Mouse (Mus musculus) right cerebral cortex, postnatal 4 days (tissue): ENCODE results near the gene Faf1.
A peak's percentile ranks its signal among the peaks of the same experiment; 100 is the strongest.

Experiments
- DNase-seq: peaks from one replicate; pipeline ENCODE4 v3.0.0-alpha.2; 2022

The Faf1 gene

DNA sequence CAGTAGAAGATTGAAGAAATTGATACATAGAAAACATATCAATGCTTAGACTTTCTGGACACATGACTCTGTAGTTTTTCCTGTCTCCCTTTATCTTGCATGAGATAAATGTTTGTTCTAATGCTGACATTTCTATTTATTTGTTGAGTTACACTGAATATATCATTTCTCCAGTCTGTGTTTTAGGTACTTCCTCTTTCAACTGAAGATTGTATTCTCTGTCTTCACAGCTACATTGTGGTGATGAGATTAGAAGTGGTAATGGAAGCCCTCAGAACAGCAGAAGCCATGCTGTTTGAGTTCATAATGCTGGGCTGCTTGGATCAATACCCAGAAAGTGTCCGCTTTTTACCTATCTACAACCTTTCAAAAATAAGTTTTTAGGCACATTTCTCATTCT is 269.2 kb downstream of the Faf1 start:
- DNase-seq, result no peak

GRCm38 (mm10) chr4:109949307-109949706 is 272.9 kb downstream of the Faf1 start:
- no peak for DNase-seq

- no peak for DNase-seq
Measured at GRCm38 (mm10) chr4:109953509-109953908, 277.1 kb downstream of the Faf1 start.

DNA sequence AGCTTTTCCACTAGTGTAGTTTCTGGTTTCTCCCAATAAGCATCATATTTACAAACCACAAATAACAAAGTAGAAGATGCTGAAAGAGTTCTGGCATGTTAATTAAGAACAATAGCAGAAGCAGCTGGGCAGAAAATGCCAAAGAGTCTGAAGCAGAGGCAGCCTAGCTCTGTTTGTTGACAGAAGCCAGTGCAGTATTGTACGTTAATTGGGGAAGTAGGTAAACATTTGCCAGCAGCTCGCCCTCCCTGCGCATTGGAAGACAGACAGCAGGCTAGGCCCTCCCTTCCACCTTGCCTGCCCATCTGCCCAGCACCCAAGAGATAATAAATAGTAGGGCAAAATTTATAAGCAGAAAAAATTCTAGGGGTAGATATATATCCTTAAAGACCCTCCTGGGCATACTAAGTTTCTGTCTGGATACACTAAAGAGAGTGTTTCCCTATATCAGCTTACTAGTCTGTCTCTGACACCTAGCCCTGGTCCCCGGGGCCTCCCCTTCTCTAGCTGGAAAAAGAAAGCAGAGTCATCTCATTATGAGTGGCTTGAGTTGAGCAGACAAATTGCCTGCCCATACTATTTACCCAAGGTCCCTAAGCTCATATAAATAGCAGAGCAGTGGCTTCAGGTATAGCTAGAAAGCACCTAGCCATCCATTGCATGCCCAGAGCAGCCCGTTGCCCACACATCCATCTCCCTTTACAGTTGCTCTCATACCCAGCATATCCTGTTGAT is 284.0 kb downstream of the Faf1 start:
- no peak for DNase-seq

GRCm38 (mm10) chr4:109963570-109964279 is 287.3 kb downstream of the Faf1 start:
- no peak for DNase-seq

DNA sequence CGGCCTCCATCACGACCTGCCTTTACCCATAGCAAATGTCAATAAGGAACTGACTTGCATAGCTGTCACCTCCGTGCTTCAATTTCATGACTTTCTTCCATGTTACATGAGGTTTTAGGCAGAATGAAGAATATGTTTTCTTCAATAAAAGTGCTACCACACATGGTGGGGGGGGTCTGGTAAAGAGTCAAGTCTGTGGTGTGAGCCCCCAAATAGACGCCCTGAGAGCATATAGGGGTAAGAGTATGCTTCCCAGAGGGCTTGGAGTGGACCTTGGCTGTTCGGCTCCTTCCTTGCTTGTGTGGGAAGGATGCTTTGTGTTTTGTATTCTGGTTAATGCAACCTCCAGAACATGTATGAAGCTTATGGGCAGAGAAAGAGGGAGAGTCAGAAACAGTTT is 293.2 kb downstream of the Faf1 start:
- no peak for DNase-seq

DNA sequence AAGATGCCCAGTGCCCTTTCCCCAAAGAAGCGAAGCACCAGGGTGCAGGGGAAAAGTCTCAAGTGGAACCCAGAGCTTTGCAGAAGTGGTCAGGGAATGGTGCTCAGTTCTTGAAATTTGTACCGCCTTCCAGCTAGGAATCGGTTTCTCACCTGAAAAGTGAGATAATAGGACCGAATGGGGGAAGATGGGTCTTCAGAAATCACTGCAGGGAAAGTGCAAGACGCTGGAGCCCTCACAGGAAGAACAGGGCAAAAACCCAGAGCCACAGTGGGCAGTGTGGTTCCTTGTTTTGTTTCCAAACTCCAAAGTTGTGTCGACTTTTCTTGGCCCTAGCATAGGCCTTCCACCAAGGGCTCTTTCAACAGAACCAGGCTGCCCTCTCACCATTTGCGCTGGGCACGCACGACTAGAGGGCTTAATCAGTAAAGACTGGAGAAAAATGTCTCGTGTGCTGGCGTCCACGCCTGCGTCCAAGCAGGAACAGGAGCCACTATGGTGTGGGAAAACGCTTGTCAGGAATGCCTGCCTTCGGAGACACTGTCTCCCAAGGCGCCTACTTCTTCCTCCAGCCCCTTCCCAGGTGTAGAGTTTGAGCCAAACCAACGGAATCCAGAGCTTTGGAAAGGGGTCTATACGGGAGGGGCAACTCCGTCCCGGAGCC is 297.7 kb downstream of the Faf1 start:
- no peak for DNase-seq

DNA sequence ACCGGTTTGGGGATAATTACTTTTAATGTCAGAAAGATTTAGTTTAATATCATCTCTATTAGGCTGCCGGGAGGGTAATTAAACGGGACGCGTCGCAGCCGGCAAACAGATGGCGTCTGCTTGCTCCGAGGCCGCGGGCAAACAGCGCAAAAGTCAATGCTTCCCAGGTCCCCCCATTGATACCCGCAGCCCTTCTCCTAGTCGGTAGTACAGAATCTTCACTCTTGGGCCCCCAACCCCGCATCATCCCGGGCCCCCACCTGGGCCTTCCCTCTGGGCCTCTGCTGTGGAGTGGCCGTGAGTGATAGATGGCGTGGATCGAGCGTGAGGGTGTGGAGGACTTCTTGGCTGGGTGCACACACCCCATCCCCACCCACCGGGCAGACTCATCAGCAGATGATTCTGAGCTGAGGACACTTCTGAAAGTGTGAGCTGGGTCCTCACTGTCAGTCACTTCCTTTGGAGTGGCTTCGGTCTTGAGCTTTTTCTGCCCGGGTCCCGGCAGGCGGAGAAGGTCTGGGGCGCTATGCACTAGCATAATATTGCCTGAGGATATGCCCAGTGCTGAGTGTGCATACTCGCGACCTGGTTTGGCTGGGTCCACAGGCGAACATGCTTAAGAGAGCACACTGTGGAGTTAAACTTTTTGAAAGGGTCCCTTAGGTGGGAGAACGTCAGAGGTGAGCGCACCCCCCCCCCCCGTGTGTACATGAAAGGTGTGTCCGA is 298.4 kb downstream of the Faf1 start:
- no peak for DNase-seq

DNA sequence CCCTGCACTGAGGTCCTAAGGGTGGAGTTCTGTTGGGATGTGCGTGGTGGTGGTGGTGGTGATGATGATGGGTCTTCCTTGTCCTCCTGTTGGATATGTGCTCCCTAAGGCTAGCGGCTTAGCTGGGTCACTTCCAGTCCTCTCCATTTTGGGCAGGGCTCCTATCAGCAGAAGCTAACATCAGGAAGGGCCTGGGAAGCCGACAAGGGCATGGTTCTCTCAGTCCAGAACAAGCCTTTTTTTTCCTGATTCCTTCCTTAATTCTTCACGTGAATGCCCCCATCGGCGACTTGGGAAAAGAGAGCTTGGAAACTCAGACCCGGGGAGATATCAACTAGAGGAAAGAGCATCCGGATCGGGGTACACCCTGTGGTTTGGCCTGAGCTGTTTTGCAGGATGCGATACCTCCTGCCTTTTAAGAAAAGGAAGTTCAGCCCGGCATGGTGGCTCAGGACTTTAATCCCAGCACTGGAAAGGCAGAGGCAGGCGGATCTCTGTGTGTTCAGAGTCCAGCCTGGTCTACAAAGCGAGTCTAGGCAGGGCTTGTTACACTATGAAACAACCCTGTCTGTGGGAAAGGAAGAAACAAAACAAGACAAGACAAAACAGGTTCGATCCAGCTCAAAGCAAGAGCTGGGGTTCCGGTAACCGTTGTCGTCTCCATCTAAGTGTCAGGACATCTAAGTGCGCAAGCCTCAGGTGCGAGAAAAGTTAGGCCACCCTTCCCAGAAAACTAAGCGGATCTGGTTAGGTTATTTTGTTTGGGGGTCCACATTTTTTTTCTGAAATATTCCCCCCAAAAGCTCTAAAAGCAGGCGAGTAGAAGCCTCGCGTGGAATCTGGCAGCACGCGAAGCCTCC is 299.2 kb downstream of the Faf1 start:
- no peak for DNase-seq

- DNase-seq, result no peak
Measured at GRCm38 (mm10) chr4:109976273-109977147, 300.1 kb downstream of the Faf1 start.

GRCm38 (mm10) chr4:109977148-109978067 is 301.0 kb downstream of the Faf1 start, which contains the start of gene Dmrta2:
TSS of gene Dmrta2 (plus strand) at chr4:109978053.
- DNase-seq, result peak; percentile 54

- DNase-seq, result no peak
Measured at GRCm38 (mm10) chr4:109978068-109978857, 301.9 kb downstream of the Faf1 start.

DNA sequence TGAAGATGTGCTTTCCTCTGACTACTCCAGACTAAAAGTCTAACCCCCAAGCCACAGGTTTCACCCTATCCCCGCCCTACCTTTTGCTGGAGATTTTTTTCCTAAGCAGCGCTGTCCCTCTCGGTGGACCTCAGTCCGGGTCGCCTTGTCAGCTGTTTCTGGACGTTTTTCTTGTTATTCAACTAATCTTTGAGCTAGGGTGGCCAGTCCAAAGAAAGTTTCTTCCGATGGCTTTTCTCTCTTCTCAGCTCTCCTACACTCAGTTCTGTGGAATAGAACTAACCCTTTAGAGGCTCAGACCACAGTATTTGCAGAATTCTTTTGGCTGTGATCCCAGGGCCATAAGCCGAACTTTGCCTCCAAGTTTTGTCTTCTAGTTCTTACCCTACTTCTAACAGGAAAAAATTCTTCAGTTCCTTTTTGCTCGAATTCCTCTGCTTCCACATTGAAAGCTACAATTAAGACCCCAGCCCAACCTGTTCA is 302.5 kb downstream of the Faf1 start:
- DNase-seq, result no peak

DNA sequence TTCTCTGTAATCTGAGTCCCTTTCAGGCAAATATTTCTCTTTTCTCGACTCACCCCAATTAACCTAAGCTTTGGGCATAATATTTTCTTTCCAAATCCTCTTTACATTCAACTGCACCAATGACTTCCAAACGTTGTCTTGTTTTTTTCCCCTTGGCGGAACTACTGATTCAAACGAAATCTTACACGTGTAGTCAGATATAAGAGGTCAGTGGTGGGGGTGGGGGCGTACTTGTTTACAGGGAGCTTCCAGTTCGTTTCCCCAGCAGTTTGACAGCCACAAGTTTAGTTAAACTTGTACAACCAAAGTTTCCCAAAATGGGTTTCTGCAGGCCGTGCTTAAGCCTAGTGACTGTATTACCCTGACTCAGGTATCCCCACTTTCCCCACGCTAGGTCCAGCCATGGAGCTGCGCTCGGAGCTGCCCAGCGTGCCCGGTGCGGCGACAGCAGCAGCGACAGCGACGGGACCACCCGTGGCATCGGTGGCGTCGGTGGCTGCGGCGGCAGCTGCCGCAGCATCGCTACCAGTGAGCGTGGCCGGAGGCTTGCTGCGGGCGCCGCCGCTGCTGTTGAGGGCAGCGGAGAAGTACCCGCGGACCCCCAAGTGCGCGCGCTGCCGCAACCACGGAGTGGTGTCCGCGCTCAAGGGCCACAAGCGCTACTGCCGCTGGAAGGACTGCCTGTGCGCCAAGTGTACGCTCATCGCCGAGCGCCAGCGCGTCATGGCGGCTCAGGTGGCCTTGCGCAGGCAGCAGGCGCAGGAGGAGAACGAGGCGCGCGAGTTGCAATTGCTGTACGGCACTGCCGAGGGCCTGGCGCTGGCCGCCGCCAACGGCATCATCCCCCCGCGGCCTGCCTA is 303.3 kb downstream of the Faf1 start:
- DNase-seq, result peak; percentile 21

GRCm38 (mm10) chr4:109980321-109981082 is 304.1 kb downstream of the Faf1 start:
- no peak for DNase-seq

- DNase-seq, result no peak
Measured at GRCm38 (mm10) chr4:109981083-109981870, 304.9 kb downstream of the Faf1 start.
